Mouse (Mus musculus) kidney, postnatal 36 days (tissue): ENCODE data around the gene Mgarp.
A peak's percentile ranks its signal among the peaks of the same experiment; 100 is the strongest.
"Not testable (repeated sequence)": the region's sequence is repeated elsewhere in the genome, so short reads cannot be mapped to it uniquely, and the experiment has no call there.

Experiments used
- DNase-seq, 2 experiments: peaks; one replicate each; pipeline ENCODE4 v3.0.0; 2021 to 2022; ENCODE audit warnings: mixed read lengths in 2 of 2

Mgarp gene

GRCm38 (mm10) chr3:51396219-51397068 is at the start of gene Mgarp:
Mgarp (minus strand) TSS chr3:51396738.
- DNase-seq, result peak; percentile 63 to 86

- DNase-seq, result no peak
Observed at GRCm38 (mm10) chr3:51434871-51435595, 38.5 kb upstream of the Mgarp start.

- not testable (repeated sequence) for DNase-seq
Observed at GRCm38 (mm10) chr3:51434364-51434763, 37.8 kb upstream of the Mgarp start.

GRCm38 (mm10) chr3:51425394-51425793 is 28.9 kb upstream of the Mgarp start:
- no peak for DNase-seq

GRCm38 (mm10) chr3:51421921-51422320 is 25.4 kb upstream of the Mgarp start:
- DNase-seq, result no peak

- DNase-seq, result no peak
Observed at GRCm38 (mm10) chr3:51417966-51418365, 21.4 kb upstream of the Mgarp start.

GRCm38 (mm10) chr3:51417485-51417884 is 20.9 kb upstream of the Mgarp start:
- DNase-seq, result no peak

- DNase-seq, result no peak
Observed at GRCm38 (mm10) chr3:51417135-51417458, 20.6 kb upstream of the Mgarp start.

- peak; percentile 37 to 67 for DNase-seq
Observed at GRCm38 (mm10) chr3:51416364-51417134, 20.0 kb upstream of the Mgarp start.

GRCm38 (mm10) chr3:51416073-51416363 is 19.5 kb upstream of the Mgarp start:
- no peak for DNase-seq

GRCm38 (mm10) chr3:51415098-51416072 is 18.8 kb upstream of the Mgarp start, which contains the start of gene Naa15:
Naa15 (plus strand) TSS chr3:51415148.
- peak; percentile 97 for DNase-seq

GRCm38 (mm10) chr3:51413276-51413675 is 16.7 kb upstream of the Mgarp start:
- no peak for DNase-seq

- DNase-seq, result peak; percentile 38 to 64
Observed at GRCm38 (mm10) chr3:51412457-51412856, 15.9 kb upstream of the Mgarp start.

- DNase-seq, result peak; percentile 96 to 100
Observed at GRCm38 (mm10) chr3:51408561-51409183, 12.1 kb upstream of the Mgarp start, which contains the start of gene Ndufc1. Ndufc1 (minus strand) TSS chr3:51408988.

- peak in 1 of 2 experiments; percentile 23 for DNase-seq
Observed at GRCm38 (mm10) chr3:51407870-51408560, 11.5 kb upstream of the Mgarp start.

GRCm38 (mm10) chr3:51402628-51403027 is 6.1 kb upstream of the Mgarp start:
- DNase-seq, result no peak

GRCm38 (mm10) chr3:51402054-51402453 is 5.5 kb upstream of the Mgarp start:
- not testable (repeated sequence) for DNase-seq

GRCm38 (mm10) chr3:51400682-51401081 is 4.1 kb upstream of the Mgarp start:
- DNase-seq, result no peak

GRCm38 (mm10) chr3:51399531-51399930 is 3.0 kb upstream of the Mgarp start:
- DNase-seq, result no peak

GRCm38 (mm10) chr3:51398667-51399066 is 2.1 kb upstream of the Mgarp start:
- no peak for DNase-seq
